Mouse (Mus musculus) embryo, embryonic 11 days (tissue): ENCODE results near the gene Ankdd1a.

Experiments used
- DNase-seq: peaks from one replicate; pipeline ENCODE4 v3.0.0-alpha.2; 2015

Gene Ankdd1a

GRCm38 (mm10) chr9:65492351-65492750 lies 27.6 kb downstream of the Ankdd1a start:
- no peak for DNase-seq

- DNase-seq, result no peak
Observed at GRCm38 (mm10) chr9:65491476-65491875, 28.5 kb downstream of the Ankdd1a start.

GRCm38 (mm10) chr9:65480071-65480470 lies 39.9 kb downstream of the Ankdd1a start:
- no peak for DNase-seq

- no peak for DNase-seq
Observed at GRCm38 (mm10) chr9:65479158-65479557, 40.8 kb downstream of the Ankdd1a start.

- no peak for DNase-seq
Observed at GRCm38 (mm10) chr9:65472769-65473168, 47.2 kb downstream of the Ankdd1a start.

- DNase-seq, result peak; percentile 18
Observed at GRCm38 (mm10) chr9:65467686-65468085, 52.3 kb downstream of the Ankdd1a start.

GRCm38 (mm10) chr9:65465241-65465640 lies 54.8 kb downstream of the Ankdd1a start:
- DNase-seq, result no peak

GRCm38 (mm10) chr9:65464161-65464560 lies 55.8 kb downstream of the Ankdd1a start:
- no peak for DNase-seq

- DNase-seq, result no peak
Observed at GRCm38 (mm10) chr9:65462544-65462943, 57.4 kb downstream of the Ankdd1a start.

- peak; percentile 97 for DNase-seq
Observed at GRCm38 (mm10) chr9:65460732-65461442, 59.1 kb downstream of the Ankdd1a start, which contains the start of gene Spg21. Gene Spg21, plus strand, starts transcription at chr9:65460947.

GRCm38 (mm10) chr9:65460198-65460597 lies 59.8 kb downstream of the Ankdd1a start:
- DNase-seq, result no peak

- DNase-seq, result no peak
Observed at GRCm38 (mm10) chr9:65458975-65459374, 61.0 kb downstream of the Ankdd1a start.

GRCm38 (mm10) chr9:65447951-65448350 lies 72.0 kb downstream of the Ankdd1a start:
- no peak for DNase-seq

- DNase-seq, result no peak
Observed at GRCm38 (mm10) chr9:65444692-65445091, 75.3 kb downstream of the Ankdd1a start.
